Mouse (Mus musculus) erythroblast, embryonic 14.5 days (primary cell): ENCODE results near the gene Lrrd1.

ENCODE experiments used
- GATA1 ChIP-seq: IDR thresholded peaks from 2 replicates; pipeline ENCODE4 v1.6.1; 2012; ENCODE audit warnings: low read length, inconsistent platforms, mixed read lengths
- TAL1 ChIP-seq: IDR thresholded peaks from 3 replicates; pipeline ENCODE4 v1.6.1; 2012; ENCODE audit warnings: low read length, inconsistent platforms, mixed read lengths

DNA sequence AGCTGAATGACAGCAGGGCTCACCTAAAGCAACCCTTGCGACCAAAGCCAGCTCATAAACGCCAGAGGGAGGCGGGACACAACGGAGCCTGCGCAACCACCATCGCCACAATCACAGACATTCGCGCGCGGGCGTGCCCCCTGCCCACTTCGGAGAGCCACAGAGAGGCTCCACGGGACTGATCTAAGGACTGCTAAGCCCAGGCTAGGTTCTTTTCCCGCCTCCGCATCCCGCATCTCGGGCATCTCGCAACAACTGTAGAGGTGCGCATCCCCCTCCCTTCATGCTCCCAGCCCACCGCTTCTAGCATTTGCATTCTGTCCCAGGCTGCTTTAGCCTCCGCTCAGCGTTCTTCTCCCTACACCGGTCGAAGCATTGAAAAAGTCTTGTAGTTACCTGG lies at the start of gene Lrrd1:
- no peak for TF ChIP-seq TAL1
- TF ChIP-seq GATA1 = no peak
